Mouse (Mus musculus) CH12F3 (cell line): ENCODE measurements around the gene Vmn2r35.
"Not testable (repeated sequence)": the region's sequence is repeated elsewhere in the genome, so short reads cannot be mapped to it uniquely, and the experiment has no call there.

Experiments used
- in situ Hi-C: fragments of 300-500 bp; cut with MboI; formaldehyde crosslinking; loops from 2 replicates; pipeline ENCODE4 v1.14.3; 2020; ENCODE audit warnings: low sequenced_read_pairs

The Vmn2r35 gene

DNA sequence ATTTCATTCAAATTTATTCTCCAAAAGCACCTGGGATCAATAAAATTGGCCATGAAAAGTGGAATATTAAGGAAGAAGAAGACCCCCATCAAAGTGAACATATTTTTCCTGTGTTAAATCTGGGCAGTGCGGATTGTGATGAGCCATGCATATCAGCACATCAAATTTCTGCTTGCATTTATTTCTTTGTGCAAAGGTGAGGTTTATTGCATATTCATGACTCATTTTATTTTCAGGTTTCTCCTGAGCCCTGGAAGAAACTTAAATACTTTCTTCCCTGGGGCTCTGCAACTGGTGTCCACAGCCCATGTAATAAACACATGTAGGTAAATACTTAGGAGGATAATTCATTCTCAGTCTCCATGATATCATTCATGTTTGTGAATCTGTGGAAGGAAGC, at the start of gene Vmn2r35:
Vmn2r35 (minus strand) TSS at position 101 of the 400 bp plus-strand sequence.
- in situ Hi-C loops: not testable (repeated sequence)

GRCm38 (mm10) chr7:7794196-7794595, 25.5 kb downstream of the Vmn2r35 start:
- in situ Hi-C loops: not testable (repeated sequence)
